Mouse (Mus musculus) CD4-positive, CD25-positive, alpha-beta regulatory T cell, adult 2 months (primary cell): Measurements from ENCODE around the gene 1700008P02Rik.
"Not testable (repeated sequence)": the region's sequence is repeated elsewhere in the genome, so short reads cannot be mapped to it uniquely, and the experiment has no call there.

Source experiments
- DNase-seq: peaks from one replicate; pipeline ENCODE4 v3.0.0-alpha.2; 2012; ENCODE audit warnings: low read depth, low spot score

1700008P02Rik gene

DNA sequence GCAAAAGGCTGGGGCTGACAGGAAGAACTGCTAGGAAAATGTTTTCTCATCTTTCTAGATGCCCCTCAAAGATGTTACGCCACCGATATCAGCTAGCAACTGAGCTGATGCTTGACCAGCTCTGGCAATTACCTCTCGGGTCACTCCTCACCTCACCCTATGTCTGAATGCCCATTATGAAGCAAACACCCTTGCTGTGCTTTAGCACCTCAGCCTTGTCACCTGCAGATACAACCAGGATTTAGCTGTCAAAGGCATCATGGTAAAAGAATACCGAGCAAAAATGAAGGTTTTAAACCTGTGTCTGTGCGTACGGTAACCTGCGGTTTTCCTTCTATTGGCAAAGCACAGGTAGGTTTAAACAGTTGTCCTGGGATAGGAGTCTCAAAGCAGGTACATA is at the start of gene 1700008P02Rik:
TSS of gene 1700008P02Rik (minus strand) at position 101 of the 400 bp plus-strand sequence.
- no peak for DNase-seq

DNA sequence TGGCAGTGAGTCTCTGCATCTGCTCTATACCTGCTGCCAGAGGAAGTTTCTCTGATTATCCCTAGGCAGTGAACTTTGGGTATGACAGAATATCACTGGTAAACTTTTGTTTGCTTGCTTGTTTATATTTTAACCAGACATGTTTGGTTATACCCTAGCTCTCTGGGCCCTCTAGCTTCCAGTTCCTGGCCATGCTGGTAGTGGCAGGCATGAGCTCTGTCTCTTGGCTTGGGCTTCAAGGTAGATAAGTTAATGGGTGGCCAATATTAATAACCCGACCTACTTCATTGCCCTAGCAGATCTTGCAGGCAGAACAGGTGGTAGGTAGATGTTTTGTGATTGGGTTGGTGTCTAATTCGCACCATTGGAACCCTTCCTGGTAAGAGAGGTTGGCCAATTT is 29.2 kb upstream of the 1700008P02Rik start:
- DNase-seq: no peak

DNA sequence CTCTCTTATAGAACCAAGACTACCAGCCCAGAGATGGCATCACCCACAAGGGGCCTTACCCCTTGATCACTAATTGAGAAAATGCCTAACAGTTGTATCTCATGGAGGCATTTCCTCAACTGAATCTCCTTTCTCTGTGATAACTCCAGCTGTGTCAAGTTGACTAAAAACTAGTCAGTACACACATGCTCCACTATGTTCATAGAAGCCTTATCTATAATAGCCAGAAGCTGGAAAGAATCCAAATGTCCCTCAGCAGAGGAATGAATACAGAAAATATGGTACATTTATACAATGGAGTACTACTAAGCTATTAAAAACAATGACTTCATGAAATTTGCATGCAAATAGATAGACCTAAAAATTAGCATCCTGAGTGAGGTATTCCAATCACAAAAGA is 17.9 kb upstream of the 1700008P02Rik start:
- not testable (repeated sequence) for DNase-seq

DNA sequence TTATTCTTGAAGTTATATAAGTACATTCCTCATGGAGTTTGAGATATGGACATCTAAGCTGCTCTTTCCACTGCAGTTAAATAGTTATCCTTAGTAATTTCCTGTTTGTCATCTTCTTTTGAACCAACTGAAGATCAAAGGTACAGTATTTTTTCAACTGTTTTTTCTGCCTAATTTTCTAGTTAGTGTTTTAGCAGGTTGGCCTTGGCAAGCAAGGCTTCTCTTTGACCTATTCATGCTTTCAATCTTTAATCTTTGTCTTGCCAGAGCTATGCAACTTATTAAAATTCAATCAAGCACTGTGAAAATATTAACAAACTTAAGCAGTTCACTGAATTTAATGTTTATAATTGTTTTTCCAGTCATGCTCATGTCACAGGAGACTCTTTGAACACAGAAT is 14.0 kb upstream of the 1700008P02Rik start:
- DNase-seq: no peak

DNA sequence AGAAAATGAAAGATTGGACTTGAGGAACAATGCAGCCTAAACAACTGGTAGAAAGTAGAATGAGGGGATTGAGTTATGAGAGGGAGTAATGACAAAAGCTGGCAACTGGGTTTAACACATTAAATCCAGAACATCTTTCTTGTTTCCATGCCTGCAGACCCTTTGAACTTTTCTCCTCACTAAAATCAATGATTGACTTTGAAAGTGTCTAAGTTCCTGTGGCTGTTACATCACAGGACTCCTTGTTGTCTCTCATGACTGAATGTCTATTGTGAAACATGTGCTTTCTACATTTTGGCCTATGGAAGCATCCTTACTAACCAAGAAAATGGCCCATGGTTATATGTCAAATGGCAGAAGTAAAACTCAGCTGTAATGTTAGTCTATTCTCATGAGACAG is 2.4 kb downstream of the 1700008P02Rik start:
- no peak for DNase-seq
